Mouse (Mus musculus) C2C12 (cell line): ENCODE measurements around the gene Btk.

Experiments used
- CEBPB ChIP-seq: IDR thresholded peaks from one replicate; pipeline ENCODE4 v1.6.1; 2011; ENCODE audit warnings: low read depth, mild to moderate bottlenecking, control low read depth, moderate library complexity
- CTCF ChIP-seq: IDR thresholded peaks from one replicate; pipeline ENCODE4 v1.5.1; 2011; ENCODE audit not compliant: control insufficient read depth, insufficient read depth, insufficient read length
- FOSL1 ChIP-seq: IDR thresholded peaks from one replicate; pipeline ENCODE4 v1.8.0; 2011; ENCODE audit warnings: mild to moderate bottlenecking, low read length; ENCODE audit not compliant: poor library complexity, insufficient read depth, severe bottlenecking
- MAX ChIP-seq: IDR thresholded peaks from one replicate; pipeline ENCODE4 v1.6.1; 2011; ENCODE audit warnings: mild to moderate bottlenecking, control low read depth
- MYOD1 ChIP-seq: IDR thresholded peaks from one replicate; pipeline ENCODE4 v1.6.1; 2011; ENCODE audit warnings: low read depth; ENCODE audit not compliant: control insufficient read depth, insufficient read length
- MYOG ChIP-seq: IDR thresholded peaks from one replicate; pipeline ENCODE4 v1.6.1; 2011; ENCODE audit not compliant: control insufficient read depth, insufficient read length; ENCODE audit errors: extremely low read depth
- USF1 ChIP-seq: IDR thresholded peaks from one replicate; pipeline ENCODE4 v1.6.1; 2011; ENCODE audit warnings: low read depth, mild to moderate bottlenecking, control low read depth, moderate library complexity

DNA sequence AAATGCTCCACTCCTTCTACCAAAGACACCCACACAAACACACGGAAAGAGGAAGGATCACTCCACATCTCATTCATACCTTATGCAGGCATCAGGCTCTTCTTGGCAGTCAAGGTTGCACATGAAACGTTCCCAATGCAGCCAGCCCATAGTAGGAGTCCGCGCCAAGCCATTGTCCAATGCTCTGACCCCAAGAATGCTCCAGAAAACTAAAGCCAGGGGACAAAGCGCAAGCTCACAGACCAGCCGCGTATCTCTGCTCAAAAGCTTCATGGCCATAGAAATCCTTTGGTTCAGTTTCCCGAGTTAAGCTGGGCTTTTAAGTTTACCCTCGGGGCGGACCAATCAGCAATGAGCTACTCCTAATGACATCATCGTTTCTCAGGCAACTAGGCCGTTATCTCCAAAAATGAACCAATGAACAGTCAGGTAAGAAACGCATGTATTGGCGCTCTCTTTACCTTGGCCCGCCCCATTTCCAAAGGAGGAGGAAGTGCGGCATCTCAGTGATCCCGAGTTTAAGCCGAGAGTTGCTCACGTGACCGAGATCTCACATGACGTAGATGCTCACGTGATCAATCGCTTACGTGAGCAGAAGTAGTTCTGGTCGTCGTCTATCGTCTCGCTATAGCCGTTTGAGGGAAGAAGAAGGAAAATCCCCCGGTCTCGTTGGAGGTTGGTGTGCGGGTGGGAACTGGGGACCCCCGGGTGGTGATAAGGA lies 17.4 kb upstream of the Btk start, which contains the start of the genes Gla and Hnrnph2:
- no peak for TF ChIP-seq CTCF
- no peak for TF ChIP-seq MYOG
- TF ChIP-seq MYOD1: no peak
- TF ChIP-seq FOSL1: no peak
- peak; percentile 99 for TF ChIP-seq USF1
- no peak for TF ChIP-seq CEBPB
- no peak for TF ChIP-seq MAX
